Mouse (Mus musculus) MEL (cell line): ENCODE measurements around the gene Dlgap1.

Experiments
- BHLHE40 ChIP-seq: IDR thresholded peaks from 2 replicates; pipeline ENCODE4 v1.6.1; 2012; ENCODE audit warnings: low read depth, mild to moderate bottlenecking, inconsistent platforms, low read length, improper control_type of control experiment, borderline replicate concordance
- CHD2 ChIP-seq: IDR thresholded peaks from 2 replicates; pipeline ENCODE4 v1.6.1; 2011; ENCODE audit warnings: low read length, improper control_type of control experiment
- CTCF ChIP-seq, 3 experiments: IDR thresholded peaks in 2 of 3; conservative IDR thresholded peaks in 1 of 3; 2 replicates each; pipeline ENCODE4 v1.5.1; 2011 to 2012; ENCODE audit warnings: low read length in 3 of 3, low read depth in 2 of 3, mild to moderate bottlenecking in 2 of 3, improper control_type of control experiment in 1 of 3, inconsistent platforms in 1 of 3, mixed read lengths in 1 of 3, moderate library complexity in 1 of 3; ENCODE audit not compliant: control insufficient read depth in 1 of 3, insufficient read depth in 1 of 3, poor library complexity in 1 of 3, severe bottlenecking in 1 of 3
- ELF1 ChIP-seq: IDR thresholded peaks from 2 replicates; pipeline ENCODE4 v1.6.1; 2014; ENCODE audit warnings: low read depth, mild to moderate bottlenecking, inconsistent platforms, low read length, improper control_type of control experiment, moderate library complexity
- EP300 ChIP-seq, 2 experiments: IDR thresholded peaks; 2 replicates each; pipeline ENCODE4 v1.6.1; 2011; ENCODE audit warnings: improper control_type of control experiment in 2 of 2, low read length in 2 of 2, low read depth in 1 of 2, mild to moderate bottlenecking in 1 of 2
- JUND ChIP-seq: IDR thresholded peaks from 2 replicates; pipeline ENCODE4 v1.6.1; 2011; ENCODE audit warnings: low read depth, mild to moderate bottlenecking, improper control_type of control experiment, low read length
- MAFK ChIP-seq: IDR thresholded peaks from 2 replicates; pipeline ENCODE4 v1.6.1; 2011; ENCODE audit warnings: low read depth, mild to moderate bottlenecking, low read length, improper control_type of control experiment, borderline replicate concordance
- NRF1 ChIP-seq: IDR thresholded peaks from 2 replicates; pipeline ENCODE4 v1.6.1; 2014; ENCODE audit warnings: low read depth, mild to moderate bottlenecking, inconsistent platforms, low read length, improper control_type of control experiment, moderate library complexity; ENCODE audit not compliant: poor library complexity, insufficient read depth, severe bottlenecking
- POLR2AphosphoS5 ChIP-seq: IDR thresholded peaks from 2 replicates; pipeline ENCODE4 v1.6.1; 2012; ENCODE audit warnings: low read depth, borderline replicate concordance, mild to moderate bottlenecking, inconsistent platforms, low read length, moderate library complexity, mixed read lengths
- RAD21 ChIP-seq: IDR thresholded peaks from 2 replicates; pipeline ENCODE4 v1.6.1; 2011; ENCODE audit warnings: mild to moderate bottlenecking, low read depth, low read length, improper control_type of control experiment
- RCOR1 ChIP-seq: IDR thresholded peaks from 2 replicates; pipeline ENCODE4 v1.6.1; 2012; ENCODE audit warnings: low read depth, mild to moderate bottlenecking, inconsistent platforms, low read length, improper control_type of control experiment
- TCF12 ChIP-seq: IDR thresholded peaks from 2 replicates; pipeline ENCODE4 v1.6.1; 2014; ENCODE audit warnings: low read depth, mild to moderate bottlenecking, inconsistent platforms, low read length, improper control_type of control experiment, moderate library complexity
- UBTF ChIP-seq: IDR thresholded peaks from 2 replicates; pipeline ENCODE4 v1.6.1; 2012; ENCODE audit warnings: low read depth, mild to moderate bottlenecking, inconsistent platforms, low read length, improper control_type of control experiment, moderate library complexity, borderline replicate concordance; ENCODE audit not compliant: insufficient read depth
- USF1 ChIP-seq: IDR thresholded peaks from 2 replicates; pipeline ENCODE4 v1.6.1; 2014; ENCODE audit warnings: low read depth, mild to moderate bottlenecking, inconsistent platforms, low read length, improper control_type of control experiment, moderate library complexity

DNA sequence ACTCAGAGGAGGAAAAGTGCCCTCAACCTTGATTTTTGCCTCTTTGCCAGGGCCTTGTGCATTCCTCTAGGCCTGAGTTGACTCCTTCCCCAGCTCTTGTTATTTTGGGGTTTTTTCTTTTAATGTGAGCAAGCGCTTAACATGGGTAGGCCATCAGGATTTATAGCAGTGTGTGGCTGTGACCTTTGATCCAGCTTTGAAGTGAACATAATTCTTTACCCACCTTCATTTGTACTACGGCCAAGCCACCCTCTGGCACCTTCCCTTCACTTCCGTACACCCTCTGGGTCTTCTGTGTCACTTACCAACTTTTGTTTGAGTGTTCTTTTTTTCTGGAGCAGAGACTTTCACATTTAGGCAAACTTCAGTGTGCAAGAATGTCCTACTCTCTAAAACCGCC lies 874.4 kb downstream of the Dlgap1 start:
- TF ChIP-seq BHLHE40 (no peak), EP300 (IDR thresholded peaks at IDR 0.05; ENCODE audit: low read depth in 1 of 2, low read length in 2 of 2) (no peak), RCOR1 (no peak), UBTF (no peak), CHD2 (no peak), CTCF (IDR thresholded peaks at IDR 0.05 in 2 of 3, conservative IDR thresholded peaks at IDR 0.05 in 1 of 3; ENCODE audit: control insufficient read depth in 1 of 3, insufficient read depth in 1 of 3, low read depth in 2 of 3, low read length in 3 of 3, poor library complexity in 1 of 3, severe bottlenecking in 1 of 3) (no peak), POLR2AphosphoS5 (no peak), TCF12 (no peak), JUND (no peak), RAD21 (no peak), USF1 (no peak), MAFK (no peak), NRF1 (no peak), ELF1 (no peak)
